Mouse (Mus musculus) layer of hippocampus, postnatal 25 days (tissue): ENCODE data around the gene BC117090. TPM values are rescaled to one million over a fixed set of nuclear protein-coding genes. Genes with fewer than 3 reads are reported as not detected.
"Not testable (repeated sequence)": the region's sequence is repeated elsewhere in the genome, so short reads cannot be mapped to it uniquely, and the experiment has no call there.

Experiments used
- DNase-seq, 2 experiments: peaks; one replicate each; pipeline ENCODE4 v3.0.0; 2022; ENCODE audit warnings: mixed read lengths in 2 of 2, low spot score in 1 of 2; ENCODE audit errors: extremely low spot score in 1 of 2
- total RNA-seq, 2 experiments: library from RNA; stranded (reverse); gene quantifications; 2 replicates each; pipeline ENCODE4 v1.2.3; 2021

The BC117090 gene
- not detected for total RNA-seq

DNA sequence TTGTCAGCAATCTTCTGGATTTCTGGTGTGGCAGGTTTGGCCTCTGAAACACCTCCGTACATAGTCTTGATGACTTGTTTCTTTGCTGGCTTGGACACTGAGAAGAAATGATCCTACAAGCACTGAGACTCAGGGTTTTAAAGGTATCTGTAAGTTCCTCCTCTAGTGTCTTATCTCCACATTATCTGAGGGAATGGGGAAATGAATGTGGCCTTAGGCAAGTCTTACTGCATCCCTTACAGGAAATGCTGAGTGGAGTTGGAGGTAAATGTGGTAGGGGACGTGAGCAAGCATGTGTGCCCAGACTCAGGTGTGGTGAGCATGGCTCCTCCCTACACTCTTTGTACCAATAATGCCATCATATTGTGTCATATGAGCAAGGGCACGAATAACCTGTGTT is at the start of gene BC117090:
Gene BC117090, minus strand, starts transcription at position 101 of the 400 bp plus-strand sequence.
- DNase-seq = no peak

GRCm38 (mm10) chr16:36367648-36368047 is 33.5 kb upstream of the BC117090 start, which contains the start of gene BC100530:
TSS of gene BC100530 (minus strand) at chr16:36367748.
- DNase-seq = not testable (repeated sequence)

- DNase-seq = no peak
Measured at GRCm38 (mm10) chr16:36337171-36337570, 3.0 kb upstream of the BC117090 start.

DNA sequence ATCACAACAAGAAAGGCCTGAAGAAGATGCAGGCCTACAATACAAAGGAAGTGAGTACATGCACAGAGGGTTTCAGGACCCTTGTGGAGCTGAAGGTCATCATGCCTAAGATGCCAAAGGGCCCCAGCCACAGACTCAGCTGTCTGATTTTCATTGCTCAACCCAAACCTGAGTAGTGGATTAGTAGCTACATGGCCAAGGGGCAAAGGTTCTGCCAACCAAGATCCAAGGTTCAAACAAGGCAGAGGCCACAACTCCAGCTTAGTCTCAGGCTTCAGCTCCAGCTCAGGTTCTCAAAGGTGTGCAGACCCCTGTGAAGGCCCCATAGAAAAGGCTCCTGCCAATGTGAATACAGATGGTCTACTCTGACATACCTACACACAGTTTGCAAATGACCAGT is 14.8 kb downstream of the BC117090 start:
- no peak for DNase-seq

DNA sequence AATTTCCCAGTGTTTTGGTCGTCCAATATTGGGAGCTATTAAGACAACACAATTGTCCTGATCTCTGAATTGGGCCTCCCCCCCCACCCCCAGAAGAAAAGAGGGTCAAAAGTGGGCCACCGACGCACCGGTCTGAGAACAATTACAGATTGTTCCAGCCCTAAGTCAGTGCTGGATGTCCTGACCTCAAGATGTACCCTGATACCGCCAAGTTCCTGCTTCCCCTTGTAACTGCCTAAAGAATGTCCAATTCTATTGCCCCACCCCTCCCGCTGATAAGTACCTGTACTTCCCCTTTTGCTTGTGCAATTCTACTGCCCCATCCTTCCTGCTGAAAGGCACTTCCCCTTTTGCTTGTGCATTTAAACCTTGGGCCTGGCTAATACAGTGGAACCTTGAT is 18.0 kb downstream of the BC117090 start:
- DNase-seq = not testable (repeated sequence)

- DNase-seq = no peak
Measured at GRCm38 (mm10) chr16:36307631-36308030, 26.5 kb downstream of the BC117090 start.

DNA sequence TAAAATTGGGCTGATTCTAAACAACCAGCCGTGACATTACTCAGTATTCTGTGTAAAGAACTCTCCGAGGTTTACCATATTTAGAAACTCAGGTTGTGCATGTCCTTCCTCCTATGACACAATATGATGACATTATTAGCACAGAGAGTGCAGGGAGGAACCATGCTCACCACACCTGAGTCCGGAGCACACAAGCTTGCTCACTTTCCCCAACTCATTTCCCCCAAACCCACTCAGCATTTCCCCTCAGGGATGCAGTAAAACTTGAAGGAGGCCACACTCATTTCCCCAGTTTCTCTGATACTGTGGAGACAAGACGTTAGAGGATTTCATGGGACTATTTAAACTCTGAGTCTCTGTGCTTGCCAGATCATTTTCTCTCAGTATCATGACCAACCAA is 45.0 kb downstream of the BC117090 start:
- no peak for DNase-seq

GRCm38 (mm10) chr16:36276796-36277195 is 57.3 kb downstream of the BC117090 start, which contains the start of gene Stfa1:
TSS of gene Stfa1 (plus strand) at chr16:36276951.
- not testable (repeated sequence) for DNase-seq

Other genes starting within 250 kb of the BC117090 start
- gene Csta1, start 203.1 kb downstream of the BC117090 start, total RNA-seq = not detected
- gene Stfa2l1, start 177.5 kb downstream of the BC117090 start, total RNA-seq = not detected
- gene Gm5483, start 150.1 kb downstream of the BC117090 start, total RNA-seq = not detected
- gene Gm5416, start 123.9 kb downstream of the BC117090 start, total RNA-seq = not detected
- gene 2010005H15Rik, start 112.9 kb downstream of the BC117090 start, total RNA-seq = not detected
- not detected for gene Stfa1, start 57.4 kb downstream of the BC117090 start, total RNA-seq
- not detected for gene BC100530, start 33.4 kb upstream of the BC117090 start, total RNA-seq
- not detected for gene Stfa2, start 74.1 kb upstream of the BC117090 start, total RNA-seq
- not detected for gene Stfa3, start 121.1 kb upstream of the BC117090 start, total RNA-seq
- gene Casr, start 227.8 kb upstream of the BC117090 start, total RNA-seq = 1 to 10 TPM; 3.9 to 4.3 TPM